Mouse (Mus musculus): ENCODE data around the gene Fam169a. TPM values are rescaled to one million over a fixed set of nuclear protein-coding genes. Genes with fewer than 3 reads are reported as not detected.
"Not testable (repeated sequence)": the region's sequence is repeated elsewhere in the genome, so short reads cannot be mapped to it uniquely, and the experiment has no call there.

The Fam169a gene
- total RNA-seq (2021), result not detected
- long read RNA-seq, experiment 1, result 0 reads
- long read RNA-seq, experiment 2, result 0 reads

DNA sequence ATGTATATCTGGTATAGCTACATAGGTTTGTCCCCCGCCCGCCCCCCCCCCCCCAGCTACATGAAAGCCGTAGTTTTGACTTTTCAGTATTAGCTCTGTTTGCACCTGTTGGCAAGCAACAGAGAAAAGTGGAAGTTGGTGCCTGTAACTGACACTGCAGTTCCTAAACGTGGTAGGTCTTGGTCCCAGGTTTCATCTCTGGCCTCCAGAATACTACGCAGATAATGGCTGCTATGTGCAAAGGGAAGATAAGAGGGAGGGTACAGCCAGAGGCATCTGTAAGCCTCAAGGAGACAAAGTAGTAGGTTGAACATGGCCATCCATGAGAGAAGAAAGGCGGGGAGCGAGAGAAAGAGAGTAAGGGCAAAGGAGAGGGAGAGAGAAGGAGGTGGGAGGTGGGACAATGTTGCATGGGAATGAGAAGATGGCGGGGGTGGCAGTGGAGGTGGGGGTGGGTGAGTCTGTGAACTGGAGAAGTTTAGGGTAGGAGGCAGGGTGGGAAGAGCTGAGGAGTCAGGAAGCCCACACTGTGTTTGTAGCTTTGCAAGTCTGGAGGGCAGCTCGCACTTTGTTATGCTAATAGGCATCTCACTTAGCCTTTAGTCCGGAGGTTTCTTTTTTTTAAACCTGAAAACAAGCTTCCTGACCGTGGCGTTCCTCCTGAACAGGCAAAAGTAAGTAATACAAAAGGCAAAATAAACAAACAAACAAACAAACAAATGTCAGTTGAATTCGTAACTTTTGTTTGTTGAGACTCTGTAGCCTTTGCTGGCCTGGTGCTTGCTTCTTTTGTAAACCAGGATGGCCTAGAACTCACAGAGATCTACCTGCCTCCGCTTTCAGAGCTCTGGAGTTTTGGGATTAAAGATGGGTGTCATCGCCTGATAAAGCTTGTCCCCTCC is at the start of gene Fam169a:
Gene Fam169a, plus strand, starts transcription at position 638 of the 902 bp plus-strand sequence.
- DNase-seq, result no peak
- intact Hi-C loops (cut with DNase I; ENCODE audit: low total_unique reads), result no loop called here

DNA sequence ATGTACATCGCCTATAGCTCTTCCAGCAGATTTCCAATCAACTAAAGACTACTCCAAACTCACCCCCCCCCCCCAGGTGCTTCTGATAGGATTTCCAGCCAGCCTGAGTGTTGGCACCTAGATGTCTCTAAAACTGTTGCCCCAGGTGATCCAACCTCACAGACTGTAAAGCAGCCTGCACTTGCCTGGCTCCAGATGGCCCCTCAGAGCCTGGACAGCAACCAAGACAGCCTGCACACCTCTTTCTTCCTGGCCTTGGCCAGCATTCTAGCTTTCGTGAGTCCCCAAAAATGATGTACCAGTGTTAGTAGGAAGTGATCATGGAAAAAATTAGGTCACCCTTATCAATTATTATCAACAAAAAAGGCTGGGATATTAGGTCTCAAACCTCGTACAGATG is 49.4 kb upstream of the Fam169a start:
- no peak for DNase-seq
- intact Hi-C loops (cut with DNase I; ENCODE audit: low total_unique reads), result no loop called here

DNA sequence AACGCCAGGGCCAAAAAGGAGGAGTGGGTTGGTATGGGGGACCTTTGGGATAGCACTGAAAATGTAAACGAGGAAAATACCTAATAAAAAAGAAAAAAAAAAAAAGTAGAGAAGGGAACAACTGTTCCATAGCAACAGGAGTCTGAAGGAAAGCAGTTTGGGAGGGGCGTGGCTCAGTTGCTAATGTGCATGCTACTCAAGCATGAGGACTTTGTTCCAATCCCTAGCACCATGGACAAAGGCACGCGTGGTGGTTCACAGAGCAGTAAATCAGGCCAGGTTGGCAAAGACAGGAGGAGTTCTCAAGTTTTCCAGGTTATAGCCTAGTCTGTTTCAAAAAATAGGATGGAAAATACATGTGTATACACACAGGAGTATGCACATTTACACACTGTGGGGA is 47.0 kb upstream of the Fam169a start:
- no peak for DNase-seq
- intact Hi-C loops (cut with DNase I; ENCODE audit: low total_unique reads), result no loop called here

DNA sequence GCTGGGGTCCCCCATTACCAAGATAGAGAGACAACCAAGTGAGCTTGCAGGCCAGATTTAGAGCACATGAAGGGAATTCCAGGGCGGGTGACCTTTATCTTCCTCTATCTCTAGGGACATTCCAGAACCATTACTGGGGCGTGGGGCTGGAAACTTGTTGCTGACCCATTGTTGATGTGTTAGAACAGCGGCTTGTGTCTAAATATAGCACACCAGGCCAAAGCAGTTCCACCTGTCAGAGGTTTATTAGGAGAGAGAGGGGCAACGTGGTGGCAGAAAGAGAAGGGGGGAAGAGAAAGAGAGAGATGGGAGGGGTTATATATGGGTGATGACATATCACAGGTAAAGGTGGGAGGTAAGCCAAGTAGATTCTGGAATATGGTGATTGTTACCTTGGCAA is 45.2 kb upstream of the Fam169a start:
- DNase-seq, result no peak
- intact Hi-C loops (cut with DNase I; ENCODE audit: low total_unique reads), result no loop called here

DNA sequence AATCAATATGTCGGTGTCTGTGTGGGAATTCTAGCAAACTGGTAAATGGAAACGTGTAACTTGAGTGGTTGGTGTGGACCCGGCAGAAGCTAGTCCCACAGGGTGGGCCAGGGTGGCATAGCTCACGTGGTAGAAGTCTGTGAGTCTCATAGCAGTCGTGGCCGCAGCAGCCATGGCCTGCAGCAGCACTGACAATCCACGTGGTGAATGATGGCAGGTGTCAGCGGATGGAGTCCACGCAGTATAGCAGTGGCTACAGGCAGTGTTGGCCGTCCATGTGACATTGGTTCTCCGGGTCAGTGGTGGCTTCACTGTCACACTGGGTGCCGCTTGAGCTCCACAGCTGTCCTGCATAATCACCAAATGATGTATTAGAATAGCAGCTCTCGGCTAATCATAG is 37.0 kb upstream of the Fam169a start:
- no peak for DNase-seq
- intact Hi-C loops (cut with DNase I; ENCODE audit: low total_unique reads), result no loop called here

DNA sequence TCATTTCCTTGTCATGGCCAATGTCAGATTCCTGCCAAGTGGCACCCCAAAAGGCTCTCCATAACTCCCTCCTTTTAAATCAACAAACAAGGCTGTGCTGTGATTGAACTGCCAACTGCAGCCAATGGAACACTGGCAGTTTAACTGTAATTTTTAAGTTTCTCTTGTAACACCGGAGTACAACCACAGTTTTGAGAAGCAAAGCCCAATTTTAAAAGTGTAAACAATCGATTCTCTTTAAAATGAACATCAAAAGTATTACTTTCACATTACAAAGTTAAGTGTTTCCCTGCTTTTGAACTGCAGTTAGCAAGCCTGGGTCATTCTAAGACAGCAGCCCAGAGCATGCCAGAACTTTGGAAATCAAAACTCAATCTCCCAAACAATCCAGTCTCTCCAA is 32.8 kb upstream of the Fam169a start, which contains the start of gene 1700029F12Rik:
Gene 1700029F12Rik, minus strand, starts transcription at position 101 of the 400 bp plus-strand sequence.
- intact Hi-C loops (cut with DNase I; ENCODE audit: low total_unique reads), result no loop called here
- DNase-seq, result no peak

DNA sequence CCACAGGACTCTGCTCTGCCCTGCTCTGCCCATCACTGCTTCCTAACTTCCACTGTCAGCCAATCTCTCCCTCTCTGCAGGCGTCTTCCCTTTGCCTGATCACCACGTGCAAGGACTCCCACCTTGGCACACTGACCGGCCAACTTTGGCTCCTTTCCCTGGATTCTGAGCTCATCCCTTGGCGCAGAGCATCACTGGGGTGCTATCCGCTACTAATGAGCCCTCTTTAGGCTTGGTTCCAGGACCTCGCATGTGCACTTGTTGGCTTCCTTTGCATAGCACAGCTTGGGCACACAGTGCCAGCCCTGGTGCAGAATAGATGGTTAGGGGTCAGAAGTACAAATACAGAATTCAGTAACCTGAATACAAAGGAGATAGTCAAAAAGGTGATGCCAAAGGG is 15.9 kb upstream of the Fam169a start:
- no peak for DNase-seq
- intact Hi-C loops (cut with DNase I; ENCODE audit: low total_unique reads), result loop anchor here (10.0 kb wide), 1 partner anchor 196 kb away; no protein-coding TSS in a partner anchor

DNA sequence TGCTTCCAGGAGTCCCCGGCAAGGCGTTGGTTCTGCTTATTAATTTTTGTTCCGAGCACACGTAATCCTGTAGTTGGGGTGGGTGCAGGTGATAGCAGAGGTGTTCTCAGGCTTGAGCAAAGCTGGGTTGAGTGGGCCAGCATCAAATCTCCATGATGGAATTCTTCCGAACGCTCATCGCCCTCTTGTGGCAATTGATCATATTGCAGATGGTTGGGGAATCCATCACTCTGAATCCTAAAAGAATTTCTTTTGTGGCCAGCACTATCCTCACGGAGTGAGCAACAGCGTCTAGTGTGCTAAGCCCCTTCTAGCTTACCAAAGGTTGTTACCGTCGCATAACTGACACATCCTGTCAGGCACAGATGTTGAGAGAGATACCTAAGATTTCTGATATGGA is 14.4 kb upstream of the Fam169a start:
- DNase-seq, result peak; percentile 30
- intact Hi-C loops (cut with DNase I; ENCODE audit: low total_unique reads), result loop anchor here (10.0 kb wide), 1 partner anchor 198 kb away; no protein-coding TSS in a partner anchor

DNA sequence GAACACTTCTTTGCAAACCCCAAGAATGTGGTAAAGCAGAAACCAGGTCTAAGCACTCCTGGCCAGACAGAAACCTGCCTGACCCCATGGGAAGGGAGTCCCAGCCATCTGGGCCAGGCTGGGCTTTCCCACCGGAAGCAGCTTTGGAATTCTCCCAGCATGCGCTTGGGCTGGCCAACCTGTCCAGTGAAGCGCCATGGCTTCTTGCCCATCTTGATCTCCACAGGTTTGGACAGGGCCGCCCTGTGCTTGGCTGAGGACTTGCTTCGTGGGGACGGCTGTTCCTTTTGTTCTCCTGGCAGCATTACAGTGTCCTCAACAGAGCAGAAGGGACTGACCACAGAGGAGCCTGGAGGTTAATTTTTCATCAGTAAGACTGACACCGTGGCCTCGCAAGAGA is 13.2 kb upstream of the Fam169a start:
- intact Hi-C loops (cut with DNase I; ENCODE audit: low total_unique reads), result loop anchor here (10.0 kb wide), 1 partner anchor 199 kb away; no protein-coding TSS in a partner anchor
- no peak for DNase-seq

DNA sequence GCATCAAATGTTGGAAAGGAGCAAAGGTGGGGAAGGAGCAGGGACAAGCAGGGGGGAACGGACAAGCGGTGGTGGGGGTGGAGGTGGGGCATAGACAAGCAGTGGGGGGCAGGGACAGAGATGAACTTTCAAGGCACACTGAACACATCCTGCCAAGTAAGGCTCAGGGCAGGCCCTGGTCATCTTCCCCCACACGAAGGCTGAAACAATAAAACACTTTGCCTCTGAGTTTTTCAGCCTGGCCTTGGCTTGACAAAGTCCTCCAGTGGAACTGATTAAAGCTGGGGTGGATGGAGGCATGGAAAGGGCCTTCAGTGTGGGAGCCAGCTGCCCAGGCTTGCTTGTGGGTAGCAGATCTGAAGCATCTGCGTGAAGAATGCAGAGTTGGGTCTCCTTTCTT is 9.3 kb upstream of the Fam169a start:
- DNase-seq, result no peak
- intact Hi-C loops (cut with DNase I; ENCODE audit: low total_unique reads), result loop anchor here (10.0 kb wide), 1 partner anchor 203 kb away; no protein-coding TSS in a partner anchor

DNA sequence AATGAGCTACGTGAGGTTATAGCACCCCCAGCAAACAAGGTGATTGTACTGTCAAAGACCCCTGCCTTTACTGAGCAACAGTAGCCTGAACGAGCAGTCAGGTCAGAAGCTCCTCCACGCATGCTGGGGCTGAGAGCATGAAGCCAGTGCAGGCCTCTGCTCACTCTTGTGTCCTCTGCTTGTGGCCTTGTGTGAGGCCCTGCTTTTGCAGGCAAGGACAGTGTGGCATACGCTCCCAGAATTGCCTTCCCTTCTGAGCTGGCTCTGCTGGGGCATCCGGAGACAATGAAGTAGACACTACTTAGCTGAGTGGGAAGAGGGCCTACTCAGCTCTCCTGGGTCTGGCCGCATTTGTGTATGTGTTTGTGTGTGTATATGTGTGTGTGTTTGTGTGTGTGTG is 7.3 kb upstream of the Fam169a start:
- no peak for DNase-seq
- intact Hi-C loops (cut with DNase I; ENCODE audit: low total_unique reads), result loop anchor here (10.0 kb wide), 1 partner anchor 205 kb away; no protein-coding TSS in a partner anchor

DNA sequence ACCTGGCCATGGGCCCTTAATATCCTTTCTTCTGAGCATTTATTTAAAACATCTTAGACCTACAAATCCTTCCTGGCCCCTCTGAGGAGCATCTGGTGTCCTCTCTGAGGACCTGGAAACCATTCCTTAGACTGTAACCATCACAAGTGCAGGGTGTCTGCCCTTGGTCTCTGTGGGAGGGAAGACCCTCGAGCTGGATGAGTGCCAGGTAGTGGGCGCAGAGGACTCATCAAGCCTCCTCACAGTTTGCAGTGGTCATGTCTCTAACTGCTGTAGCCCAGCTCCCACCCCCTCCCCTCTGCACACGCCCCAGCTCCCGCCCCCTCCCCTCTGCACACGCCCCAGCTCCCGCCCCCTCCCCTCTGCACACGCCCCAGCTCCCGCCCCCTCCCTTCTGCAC is 6.8 kb upstream of the Fam169a start:
- DNase-seq, result no peak
- intact Hi-C loops (cut with DNase I; ENCODE audit: low total_unique reads), result no loop called here

DNA sequence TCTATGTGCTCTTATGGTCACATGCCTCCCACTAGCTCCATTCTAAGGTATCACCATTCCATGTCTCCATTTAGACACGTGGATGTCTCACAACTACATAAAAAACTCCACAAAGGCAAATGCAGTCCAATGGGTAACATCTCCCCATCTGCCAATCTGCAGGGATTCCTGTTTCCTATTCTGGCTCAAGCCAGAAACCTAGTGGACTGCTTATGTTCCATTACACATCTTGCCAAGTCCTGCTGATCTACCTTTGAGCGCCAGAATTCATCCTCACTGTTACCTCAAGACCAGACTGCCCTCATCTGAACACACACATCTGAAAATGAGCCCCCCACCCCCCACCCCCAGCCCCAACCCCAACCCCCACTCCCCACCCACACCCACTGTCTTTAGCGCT is 4.9 kb upstream of the Fam169a start:
- no peak for DNase-seq
- intact Hi-C loops (cut with DNase I; ENCODE audit: low total_unique reads), result no loop called here

DNA sequence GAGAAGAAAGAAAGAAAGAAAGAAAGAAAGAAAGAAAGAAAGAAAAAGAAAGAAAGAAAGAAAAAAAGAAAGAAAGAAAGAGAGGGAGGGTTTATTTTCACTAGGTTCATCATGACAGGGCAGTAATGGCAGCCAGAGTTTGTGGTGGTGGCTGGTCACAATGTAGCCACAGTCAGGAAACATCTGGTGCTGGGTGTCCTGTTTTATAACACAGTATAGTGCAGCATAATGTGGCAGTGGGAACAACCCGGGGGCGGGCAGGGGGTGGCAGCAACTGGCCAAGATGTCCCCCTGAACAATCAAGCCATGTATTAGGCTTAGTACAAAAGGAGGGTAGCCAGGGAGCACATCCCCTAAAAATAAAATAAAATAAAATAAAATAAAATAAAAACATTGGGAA is 3.7 kb upstream of the Fam169a start:
- intact Hi-C loops (cut with DNase I; ENCODE audit: low total_unique reads), result no loop called here

DNA sequence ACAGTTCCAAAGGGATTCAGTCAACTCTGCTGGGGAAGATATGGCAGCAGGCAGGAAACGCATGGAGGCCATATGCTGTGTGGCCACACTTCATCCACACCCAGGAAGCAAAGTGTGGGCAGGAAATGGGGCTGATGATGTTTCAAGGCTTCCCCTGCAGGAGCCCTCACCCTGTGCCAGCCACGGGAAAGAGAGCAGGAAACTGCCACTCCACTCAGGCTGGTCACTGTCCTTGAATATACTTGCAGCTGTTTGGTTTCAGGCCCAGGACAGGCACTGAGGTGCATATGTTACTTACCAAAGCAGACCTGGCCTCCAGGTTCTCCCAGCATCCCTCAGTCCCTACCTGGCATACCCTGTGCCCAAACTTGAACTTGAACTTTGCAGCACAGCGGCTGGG is 2.7 kb upstream of the Fam169a start:
- intact Hi-C loops (cut with DNase I; ENCODE audit: low total_unique reads), result no loop called here
- no peak for DNase-seq

More for the DNA sequence above, 3.7 kb upstream of the Fam169a start:
- DNase-seq, result no peak

DNA sequence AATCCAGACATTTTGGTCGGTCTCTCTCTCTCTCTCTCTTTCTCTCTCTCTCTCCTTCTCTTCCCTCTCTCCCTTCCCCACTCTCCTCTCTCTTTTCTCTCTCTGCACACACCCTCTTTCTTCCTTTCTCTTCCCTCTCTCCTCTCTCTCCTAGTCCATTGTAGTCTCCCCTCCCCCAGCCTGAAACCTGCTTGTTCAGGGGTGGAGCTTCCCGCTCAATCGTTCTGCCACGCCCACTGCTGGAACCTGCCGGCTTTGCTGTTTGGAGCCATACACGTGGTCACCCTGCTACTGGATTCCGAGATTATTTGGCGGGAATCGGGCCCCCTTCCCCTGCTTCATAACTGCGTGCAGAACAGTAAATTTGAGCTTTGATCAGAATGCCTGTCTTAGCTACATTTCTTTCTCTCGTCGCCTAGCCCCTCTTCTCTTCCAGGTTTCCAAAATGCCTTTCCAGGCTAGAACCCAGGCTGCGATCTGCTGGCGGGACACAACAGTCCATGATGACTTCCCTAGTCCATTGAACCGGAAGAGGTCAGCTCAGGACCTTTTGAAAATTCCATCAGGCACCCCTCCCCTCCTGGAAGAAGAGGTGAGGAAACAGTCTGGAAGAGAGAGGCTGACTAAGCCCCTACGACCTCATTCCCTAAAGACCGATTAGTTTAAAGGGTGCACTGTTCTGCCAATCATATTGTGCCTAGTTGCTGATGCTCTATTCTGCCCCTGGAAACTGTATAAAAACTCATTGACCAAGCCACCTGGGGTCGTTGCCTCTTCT is 2.1 kb upstream of the Fam169a start:
- intact Hi-C loops (cut with DNase I; ENCODE audit: low total_unique reads); DNase-seq: not testable (repeated sequence)

DNA sequence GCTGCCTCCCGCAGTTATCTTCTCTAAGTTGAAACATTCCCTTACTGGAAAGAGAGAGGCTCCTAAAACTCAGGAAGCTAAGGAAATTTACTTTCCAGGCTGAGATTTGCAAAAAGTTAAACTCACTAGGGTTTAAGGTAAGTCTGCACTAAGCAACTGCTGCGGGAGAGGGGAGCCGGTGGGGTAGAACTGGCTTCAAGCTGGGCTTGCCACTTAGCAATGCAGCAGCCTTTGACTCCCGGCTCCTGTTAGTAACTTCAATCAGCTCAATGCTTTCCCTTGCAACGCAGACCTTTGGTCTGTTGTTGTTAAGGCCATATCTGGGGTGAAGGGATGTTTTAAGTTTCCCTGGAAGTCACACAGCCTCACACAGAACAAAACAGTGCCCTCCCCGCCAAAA is 605 bp downstream of the Fam169a start:
- intact Hi-C loops (cut with DNase I; ENCODE audit: low total_unique reads), result no loop called here

DNA sequence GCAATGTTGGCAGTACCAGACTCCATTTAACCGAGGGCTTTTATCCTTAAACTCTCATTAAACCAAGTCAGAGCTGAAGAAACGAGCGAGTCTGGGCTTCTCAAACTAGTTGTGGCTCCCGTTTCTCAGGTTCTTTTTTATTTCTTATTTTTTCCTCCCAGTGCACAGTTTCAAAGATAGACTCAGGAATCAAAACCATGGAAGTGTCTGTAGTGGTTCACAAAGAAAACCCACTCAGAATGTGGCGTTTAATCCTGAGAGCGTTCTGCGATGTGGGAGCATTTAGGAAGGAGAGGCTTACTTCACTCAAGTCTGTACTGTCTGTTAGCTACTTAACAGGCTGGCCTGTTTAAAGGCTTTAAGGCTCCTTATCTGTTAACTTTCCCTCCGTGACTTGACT is 1.1 kb downstream of the Fam169a start:
- DNase-seq, result no peak

More for the DNA sequence above, 605 bp downstream of the Fam169a start:
- DNase-seq, result no peak

DNA sequence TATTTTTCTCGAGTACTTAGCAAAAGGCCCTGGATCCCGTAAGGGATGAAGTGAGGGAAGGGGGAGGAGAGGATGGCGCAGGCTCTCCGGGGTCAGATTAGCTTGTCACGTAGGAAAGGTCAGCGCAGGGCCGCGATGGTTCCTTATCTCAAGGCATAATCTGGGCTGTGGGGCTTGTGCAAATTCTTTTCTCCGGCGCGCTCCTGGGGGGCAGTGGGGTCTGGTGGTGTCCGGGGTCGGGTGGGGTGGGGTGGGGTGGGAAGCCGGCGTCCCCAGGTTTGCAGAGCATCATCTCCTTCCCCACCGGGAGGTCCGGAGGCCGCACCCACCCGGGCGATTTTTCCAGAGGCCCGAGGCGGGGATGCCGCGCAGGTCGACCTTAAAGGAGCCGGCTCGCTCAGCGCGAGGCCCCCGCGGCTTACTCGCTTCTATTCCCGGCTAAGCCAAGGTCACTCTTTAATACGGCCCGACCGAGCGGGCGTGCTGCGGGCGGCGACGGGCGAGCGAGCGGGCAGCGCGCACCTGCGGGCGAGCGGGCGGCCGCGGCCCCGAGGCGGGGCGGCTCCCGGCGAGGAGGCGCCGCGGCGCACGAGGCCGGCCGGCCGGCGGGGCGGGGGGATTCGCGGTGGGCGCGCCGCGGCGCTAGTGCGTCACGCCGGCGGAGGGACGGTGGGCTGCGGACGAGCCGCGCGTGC is 4.0 kb downstream of the Fam169a start:
- no peak for DNase-seq
- intact Hi-C loops (cut with DNase I; ENCODE audit: low total_unique reads), result no loop called here

More for the DNA sequence above, 1.1 kb downstream of the Fam169a start:
- intact Hi-C loops (cut with DNase I; ENCODE audit: low total_unique reads), result no loop called here

Measured in gastrocnemius, postnatal 14 days (tissue).